Mouse (Mus musculus) brown adipose tissue, adult 24 weeks (tissue): ENCODE data around the gene Hs6st3. TPM values are rescaled to one million over a fixed set of nuclear protein-coding genes. Genes with fewer than 3 reads are reported as not detected.

Experiments used
- H3K27ac ChIP-seq: fragments of 200-500 bp; replicated peaks from 2 replicates; pipeline ENCODE4 v1.5.1; 2012; ENCODE audit warnings: low read depth, mild to moderate bottlenecking, low read length
- H3K4me1 ChIP-seq: fragments of 200-500 bp; 2 replicates; pipeline ENCODE4 v1.6.1; 2012; ENCODE audit warnings: low read length, mixed read lengths; ENCODE audit not compliant: control insufficient read depth, insufficient read depth, insufficient read length
- H3K4me3 ChIP-seq: fragments of 200-500 bp; 2 replicates; pipeline ENCODE4 v1.5.1; 2012; ENCODE audit warnings: low read depth, mild to moderate bottlenecking, low read length, moderate library complexity; ENCODE audit not compliant: insufficient read depth
- polyA plus RNA-seq: library from polyadenylated mRNA; stranded (reverse); fragments of >200 nt; gene quantifications from 2 replicates; pipeline ENCODE4 v1.2.4, GENCODE M21; 2012; ENCODE audit not compliant: missing spikeins, insufficient read depth, insufficient read length

Hs6st3 gene
- polyA plus RNA-seq, 1 experiment = not detected

- Histone ChIP-seq H3K4me3 (no peak overlapping the region), H3K27ac (no peak overlapping the region), H3K4me1 (no peaks in the 10 kb centered on the region)
These were observed 314.7 kb downstream of the Hs6st3 start for GRCm38 (mm10) chr14:119452797-119453196.

DNA sequence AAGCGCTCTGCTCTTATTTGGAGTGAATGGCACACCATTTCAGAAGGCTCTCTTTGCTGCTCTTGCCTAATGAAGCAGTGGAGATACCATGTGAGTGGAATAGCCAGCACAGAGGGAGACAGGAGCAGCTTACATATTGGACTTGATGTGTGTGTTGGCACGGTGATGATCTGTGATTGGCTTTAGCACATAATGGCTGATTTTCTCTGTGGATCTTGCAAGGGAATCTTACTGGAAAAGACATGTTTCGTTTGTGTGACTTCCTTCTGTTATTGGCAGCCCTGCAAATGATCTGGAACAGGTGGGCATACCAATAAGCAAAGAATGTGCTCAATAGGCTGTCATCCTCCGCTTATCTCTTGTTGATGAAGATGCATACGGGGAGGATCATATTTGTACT lies 326.2 kb downstream of the Hs6st3 start:
- Histone ChIP-seq H3K4me1 (no peaks in the 10 kb centered on the region), H3K27ac (no peak overlapping the region), H3K4me3 (no peak overlapping the region)

DNA sequence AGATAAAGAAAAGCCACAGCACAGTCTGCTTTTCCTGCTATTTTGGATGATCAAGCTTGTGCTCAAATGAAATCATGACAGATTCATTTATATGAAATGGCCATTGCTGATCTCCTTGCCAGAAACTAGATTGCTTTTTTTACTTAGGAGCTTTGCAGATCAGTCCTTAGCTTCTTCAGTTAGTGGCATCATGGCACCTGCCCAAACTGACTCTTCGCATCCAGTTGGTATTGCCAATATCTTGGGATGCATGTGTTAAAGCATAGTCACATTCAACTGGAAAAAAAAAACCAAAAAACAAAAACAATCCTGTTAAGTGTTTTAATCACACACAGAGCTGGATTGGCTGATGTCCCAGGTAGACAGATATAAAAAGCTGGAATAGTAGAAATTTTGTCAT lies 326.7 kb downstream of the Hs6st3 start:
- H3K27ac ChIP-seq = no peak overlapping the region
- no peak overlapping the region for H3K4me3 ChIP-seq
- no peaks in the 10 kb centered on the region for H3K4me1 ChIP-seq

DNA sequence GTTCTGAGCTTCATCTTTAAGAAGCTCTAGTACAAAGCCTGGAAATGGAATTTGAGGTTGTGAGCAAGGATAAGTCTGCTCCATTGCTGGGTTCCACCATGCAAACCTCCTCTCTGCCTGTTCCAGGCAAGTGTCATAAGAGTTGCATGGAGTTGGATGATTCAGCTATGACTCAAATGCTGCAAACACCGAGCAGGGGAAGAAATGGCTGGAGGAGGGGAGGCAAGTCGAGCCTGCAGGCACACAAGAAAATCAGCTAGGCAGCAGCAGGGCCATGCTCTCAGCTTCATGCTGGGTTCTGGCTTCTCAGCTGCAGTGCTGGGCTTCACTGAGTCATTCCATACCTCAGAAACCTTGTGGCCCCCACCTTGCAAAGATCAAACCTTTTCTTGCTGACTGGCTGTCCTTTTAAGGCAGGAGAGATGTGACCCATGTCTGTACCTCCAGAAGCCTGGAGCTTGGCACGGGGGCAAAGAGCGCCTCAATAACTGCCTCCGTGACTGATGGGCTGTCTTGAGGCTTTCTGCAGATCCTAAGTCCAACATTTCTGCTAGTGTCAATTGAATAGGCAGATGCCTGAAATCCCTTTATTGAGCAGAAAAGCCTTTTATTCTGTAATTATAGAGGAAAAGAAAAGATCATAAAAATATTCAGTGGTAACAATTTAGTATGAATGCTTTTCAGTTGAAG lies 328.9 kb downstream of the Hs6st3 start:
- Histone ChIP-seq H3K4me1 (no peaks in the 10 kb centered on the region), H3K4me3 (no peak overlapping the region), H3K27ac (no peak overlapping the region)

- Histone ChIP-seq H3K4me1 (no peaks in the 10 kb centered on the region), H3K4me3 (no peak overlapping the region), H3K27ac (no peak overlapping the region)
These were observed 338.4 kb downstream of the Hs6st3 start for GRCm38 (mm10) chr14:119476582-119476981.

- Histone ChIP-seq H3K4me1 (no peaks in the 10 kb centered on the region), H3K27ac (no peak overlapping the region), H3K4me3 (no peak overlapping the region)
These were observed 339.7 kb downstream of the Hs6st3 start for GRCm38 (mm10) chr14:119477836-119478235.

- H3K4me3 ChIP-seq = no peak overlapping the region
- no peak overlapping the region for H3K27ac ChIP-seq
- no peaks in the 10 kb centered on the region for H3K4me1 ChIP-seq
These were observed 351.0 kb downstream of the Hs6st3 start for GRCm38 (mm10) chr14:119488978-119489703.

GRCm38 (mm10) chr14:119520632-119521031 lies 382.5 kb downstream of the Hs6st3 start:
- Histone ChIP-seq H3K27ac (no peak overlapping the region), H3K4me3 (no peak overlapping the region), H3K4me1 (no peaks in the 10 kb centered on the region)

GRCm38 (mm10) chr14:119521056-119521455 lies 382.9 kb downstream of the Hs6st3 start:
- Histone ChIP-seq H3K4me3 (no peak overlapping the region), H3K27ac (no peak overlapping the region), H3K4me1 (no peaks in the 10 kb centered on the region)

- H3K4me1 ChIP-seq = no peaks in the 10 kb centered on the region
- H3K27ac ChIP-seq = no peak overlapping the region
- H3K4me3 ChIP-seq = no peak overlapping the region
These were observed 394.9 kb downstream of the Hs6st3 start for GRCm38 (mm10) chr14:119532889-119533546.

DNA sequence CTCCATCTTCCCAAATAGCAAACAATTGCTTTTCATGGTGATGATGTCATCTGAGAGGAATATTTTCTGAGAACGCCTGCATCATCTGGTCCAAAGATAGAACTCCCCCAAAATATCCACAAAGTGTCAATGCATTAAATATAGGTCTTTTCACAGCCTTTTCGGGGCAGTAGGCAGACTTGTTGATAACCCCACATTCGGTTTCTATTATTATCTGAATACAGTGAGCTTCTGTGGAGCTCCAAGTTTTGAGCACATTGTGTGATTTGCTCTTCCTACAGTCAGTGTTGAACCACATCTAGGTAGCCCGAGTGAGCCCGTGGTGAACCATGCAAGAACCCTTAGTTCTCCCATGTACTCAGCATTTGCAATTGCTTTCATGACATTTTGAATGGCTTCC lies 402.4 kb downstream of the Hs6st3 start:
- Histone ChIP-seq H3K4me1 (no peaks in the 10 kb centered on the region), H3K4me3 (no peak overlapping the region), H3K27ac (no peak overlapping the region)

DNA sequence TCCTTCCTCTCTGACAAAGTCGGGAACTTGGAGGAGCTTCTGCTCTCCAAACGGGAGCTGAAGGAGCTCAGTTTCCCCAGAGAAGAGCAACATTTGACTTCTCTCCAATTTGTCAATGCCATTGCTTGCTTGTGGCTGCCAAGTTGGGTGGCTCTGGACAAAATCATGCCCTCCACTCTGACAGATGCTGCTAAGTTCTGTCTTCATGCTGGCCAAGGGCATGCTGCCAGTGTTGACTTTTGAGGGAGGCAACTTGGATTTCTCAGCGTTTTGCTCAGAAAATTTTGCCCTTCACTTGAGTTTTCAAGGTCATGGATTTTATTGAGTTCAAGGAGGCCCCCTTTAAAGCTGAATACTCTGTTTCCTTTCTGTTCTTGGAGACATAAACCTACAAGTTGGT lies 406.5 kb downstream of the Hs6st3 start:
- H3K27ac ChIP-seq = no peak overlapping the region
- no peaks in the 10 kb centered on the region for H3K4me1 ChIP-seq
- H3K4me3 ChIP-seq = no peak overlapping the region

- Histone ChIP-seq H3K4me3 (no peak overlapping the region), H3K4me1 (no peaks in the 10 kb centered on the region), H3K27ac (no peak overlapping the region)
These were observed 420.2 kb downstream of the Hs6st3 start for GRCm38 (mm10) chr14:119558356-119558755.

DNA sequence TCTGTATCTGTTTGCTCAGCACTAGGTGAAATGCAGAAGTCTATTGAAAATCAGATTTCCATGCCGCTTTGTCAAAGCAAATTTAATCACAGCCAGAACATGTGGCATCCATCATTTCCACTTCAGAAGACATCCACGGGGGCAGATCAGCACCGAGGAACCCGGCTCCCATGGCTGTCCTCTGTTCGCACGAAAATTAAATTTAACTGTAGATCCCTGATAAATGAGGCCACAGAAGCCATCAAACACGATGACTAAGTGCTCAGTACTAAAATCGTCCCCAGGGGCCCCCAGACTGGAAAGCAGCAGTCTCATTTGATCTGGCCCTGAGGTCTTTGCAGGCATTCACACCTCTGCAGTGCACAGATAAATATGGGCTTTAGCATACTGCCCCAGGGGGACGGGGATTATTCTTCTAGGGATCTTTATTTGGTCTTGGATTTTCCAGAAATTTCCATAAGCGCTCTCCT lies 443.9 kb downstream of the Hs6st3 start:
- Histone ChIP-seq H3K27ac (no peak overlapping the region), H3K4me3 (no peak overlapping the region), H3K4me1 (no peaks in the 10 kb centered on the region)

- H3K4me1 ChIP-seq = no peaks in the 10 kb centered on the region
- H3K27ac ChIP-seq = no peak overlapping the region
- H3K4me3 ChIP-seq = no peak overlapping the region
These were observed 446.9 kb downstream of the Hs6st3 start for GRCm38 (mm10) chr14:119585069-119585468.
